Mouse (Mus musculus) ES-Bruce4 (cell line): ENCODE data around the gene Pyroxd1. TPM values are rescaled to one million over a fixed set of nuclear protein-coding genes. Genes with fewer than 3 reads are reported as not detected.
"Not testable (repeated sequence)": the region's sequence is repeated elsewhere in the genome, so short reads cannot be mapped to it uniquely, and the experiment has no call there.

Source experiments
- H3K27ac ChIP-seq: 2 replicates; pipeline ENCODE4 v1.5.1; 2012; ENCODE audit warnings: low read length, inconsistent platforms; ENCODE audit not compliant: insufficient read depth
- H3K27me3 ChIP-seq: 2 replicates; pipeline ENCODE4 v1.6.1; 2012; ENCODE audit warnings: mild to moderate bottlenecking, low read length, inconsistent platforms; ENCODE audit not compliant: control insufficient read depth, poor library complexity, insufficient read depth, severe bottlenecking
- H3K36me3 ChIP-seq: 2 replicates; pipeline ENCODE4 v1.6.1; 2012; ENCODE audit warnings: inconsistent platforms, mild to moderate bottlenecking, low read length, moderate library complexity; ENCODE audit not compliant: control insufficient read depth, poor library complexity, insufficient read depth, severe bottlenecking
- H3K4me1 ChIP-seq: one replicate; pipeline ENCODE4 v1.8.1; 2011; ENCODE audit warnings: low read length; ENCODE audit not compliant: control insufficient read depth, insufficient read depth
- H3K4me3 ChIP-seq: 2 replicates; pipeline ENCODE4 v1.5.1; 2011; ENCODE audit warnings: low read depth, mild to moderate bottlenecking, low read length
- H3K9ac ChIP-seq: 2 replicates; pipeline ENCODE4 v1.6.1; 2012; ENCODE audit warnings: low read depth, mild to moderate bottlenecking, inconsistent platforms; ENCODE audit not compliant: poor library complexity, severe bottlenecking
- H3K9me3 ChIP-seq: replicated peaks from 2 replicates; pipeline ENCODE4 v1.6.1; 2012; ENCODE audit warnings: mild to moderate bottlenecking, low read length, inconsistent platforms; ENCODE audit not compliant: control insufficient read depth, poor library complexity, insufficient read depth, severe bottlenecking
- CTCF ChIP-seq: IDR thresholded peaks from one replicate; pipeline ENCODE4 v1.8.1; 2011; ENCODE audit warnings: low read depth, low read length
- EP300 ChIP-seq: IDR thresholded peaks from 2 replicates; pipeline ENCODE4 v1.6.1; 2011; ENCODE audit warnings: low read depth, low read length; ENCODE audit not compliant: insufficient read depth
- POLR2A ChIP-seq: IDR thresholded peaks from one replicate; pipeline ENCODE4 v1.8.1; 2011; ENCODE audit warnings: low read length; ENCODE audit not compliant: insufficient read depth
- polyA plus RNA-seq: library from polyadenylated mRNA; stranded (reverse); fragments of >200 nt; gene quantifications from 2 replicates; pipeline ENCODE4 v1.2.4, GENCODE M21; 2011; ENCODE audit warnings: low read depth; ENCODE audit not compliant: missing spikeins, insufficient read depth, insufficient read length

Gene Pyroxd1
- polyA plus RNA-seq, 1 experiment = 9.9 TPM

DNA sequence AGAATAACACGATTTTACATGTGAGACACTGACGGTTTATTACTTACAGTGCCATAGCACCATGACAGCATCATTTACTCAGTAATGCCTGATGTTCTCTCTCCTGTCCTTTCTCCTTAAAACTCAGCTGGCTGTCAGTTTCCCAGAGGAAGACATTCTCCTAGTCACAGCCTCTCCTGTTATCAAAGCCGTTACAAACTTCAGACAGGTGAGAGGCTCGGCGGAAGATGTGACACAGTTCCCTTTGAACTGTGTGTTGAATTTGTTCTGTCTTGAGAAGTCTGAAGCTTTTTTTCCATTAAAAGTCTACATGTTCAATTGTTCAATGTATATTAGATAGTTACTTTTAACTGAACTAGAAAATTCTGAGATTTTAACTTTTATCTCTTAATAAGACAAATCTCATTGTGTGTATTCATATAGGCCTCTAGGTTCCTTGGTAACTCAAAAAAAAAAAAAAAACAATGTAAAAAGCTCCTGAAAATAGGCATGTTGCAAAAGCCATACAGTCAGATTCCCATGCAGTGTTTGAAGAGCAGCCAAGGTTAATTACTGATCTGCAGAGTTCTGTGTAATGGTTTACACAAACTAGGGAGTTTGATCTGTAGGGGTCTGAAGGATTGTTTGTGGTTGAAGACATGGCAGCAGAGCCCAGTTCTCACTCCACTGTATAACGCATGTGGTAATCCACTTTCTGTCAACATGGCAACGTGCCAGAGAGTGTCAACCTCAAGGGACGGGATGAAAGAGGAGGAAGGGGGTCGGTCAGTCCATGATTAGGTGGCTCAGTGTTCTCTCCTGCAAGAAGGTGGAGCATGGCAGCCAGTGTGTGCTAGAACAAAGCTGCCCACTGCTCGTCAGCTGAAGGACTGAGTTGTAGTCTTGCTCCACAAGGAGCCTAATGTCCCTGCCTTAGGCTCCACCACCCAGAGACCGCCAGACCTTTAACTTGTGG lies 2.3 kb downstream of the Pyroxd1 start:
- H3K36me3 ChIP-seq = no peaks in the 10 kb centered on the region; the same call in 1 of the 2 replicates
- no peaks in the 10 kb centered on the region for H3K27me3 ChIP-seq
- H3K4me3 ChIP-seq = no peak overlapping the region
- H3K9ac ChIP-seq = no peak overlapping the region
- H3K9me3 ChIP-seq = no peaks in the 10 kb centered on the region
- TF ChIP-seq CTCF = no peak
- no peak for TF ChIP-seq EP300
- TF ChIP-seq POLR2A = no peak
- no peaks in the 10 kb centered on the region for H3K4me1 ChIP-seq
- H3K27ac ChIP-seq = no peak overlapping the region

- H3K27me3 ChIP-seq, H3K9ac ChIP-seq, H3K4me1 ChIP-seq, H3K9me3 ChIP-seq, H3K36me3 ChIP-seq, H3K4me3 ChIP-seq, H3K27ac ChIP-seq: not testable (repeated sequence)
Observed at GRCm38 (mm10) chr6:142352099-142352498, 6.6 kb downstream of the Pyroxd1 start.

GRCm38 (mm10) chr6:142357106-142357505 lies 11.7 kb downstream of the Pyroxd1 start:
- Histone ChIP-seq H3K4me3 (no peak overlapping the region), H3K4me1 (no peaks in the 10 kb centered on the region), H3K9ac (no peak overlapping the region), H3K9me3 (no peaks in the 10 kb centered on the region), H3K27me3 (no peaks in the 10 kb centered on the region), H3K27ac (no peak overlapping the region), H3K36me3 (peaks cover 6% of the 10 kb centered on the region; the same call in 1 of the 2 replicates)
- TF ChIP-seq EP300 (no peak), POLR2A (no peak), CTCF (no peak)

DNA sequence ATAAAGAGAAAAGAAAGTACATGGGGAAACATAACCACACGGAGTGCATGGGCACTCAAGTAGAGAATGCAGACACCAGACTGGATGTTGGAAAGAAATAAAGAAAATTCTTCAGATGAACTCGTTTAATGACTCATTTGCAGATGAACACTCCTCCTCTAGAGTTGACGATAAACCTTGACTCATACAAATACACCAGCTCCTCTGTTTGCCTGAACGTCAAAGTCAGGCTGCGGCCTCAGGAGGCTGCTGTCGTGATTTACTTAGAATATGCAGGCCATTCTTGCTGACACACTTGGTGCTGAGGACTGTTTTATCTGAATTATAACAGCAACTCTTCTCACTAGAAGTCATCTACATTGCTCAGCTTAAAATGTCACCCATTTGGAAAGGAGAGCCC lies 16.6 kb downstream of the Pyroxd1 start:
- Histone ChIP-seq H3K27ac (no peak overlapping the region), H3K36me3 (peaks cover 13% of the 10 kb centered on the region), H3K9ac (no peak overlapping the region), H3K4me1 (no peaks in the 10 kb centered on the region), H3K4me3 (no peak overlapping the region), H3K27me3 (no peaks in the 10 kb centered on the region), H3K9me3 (no peaks in the 10 kb centered on the region)
- TF ChIP-seq CTCF (no peak), EP300 (no peak), POLR2A (no peak)

DNA sequence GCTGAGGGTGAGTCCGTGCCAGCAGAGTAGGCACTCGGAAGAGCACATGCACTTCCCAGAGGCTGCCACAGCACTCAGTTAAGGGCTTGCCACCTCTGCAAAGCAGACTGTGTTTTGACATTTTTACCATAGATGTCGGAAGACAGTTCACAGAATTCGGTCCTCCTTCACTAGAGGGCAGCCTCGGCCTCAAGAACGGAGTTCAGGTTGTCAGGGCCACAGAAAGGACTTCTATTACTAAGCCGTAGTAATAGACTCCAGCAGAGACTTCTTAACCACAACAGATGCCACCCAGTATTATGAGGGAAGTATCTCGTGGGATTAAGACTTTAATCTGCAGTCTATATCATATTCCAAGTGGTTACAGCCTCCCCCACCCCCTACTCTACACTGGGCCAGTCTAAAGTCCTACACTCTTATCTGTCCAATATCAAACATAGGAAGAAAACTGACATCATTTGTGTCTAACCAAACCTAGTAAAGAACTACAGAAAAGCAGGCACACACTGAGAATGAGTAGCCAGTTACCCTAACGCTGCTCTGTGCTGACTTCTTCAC lies 17.6 kb downstream of the Pyroxd1 start:
- H3K9me3 ChIP-seq = no peaks in the 10 kb centered on the region
- no peak overlapping the region for H3K9ac ChIP-seq
- no peak overlapping the region for H3K27ac ChIP-seq
- TF ChIP-seq CTCF (peak; percentile 42), EP300 (no peak), POLR2A (no peak)
- H3K4me1 ChIP-seq = no peaks in the 10 kb centered on the region
- peaks cover 19% of the 10 kb centered on the region for H3K36me3 ChIP-seq
- no peaks in the 10 kb centered on the region for H3K27me3 ChIP-seq
- H3K4me3 ChIP-seq = no peak overlapping the region
